Mouse (Mus musculus) urinary bladder, postnatal 14 days (tissue): ENCODE data around the gene Shroom1.

Experiments used
- DNase-seq: peaks from one replicate; pipeline ENCODE4 v3.0.0; 2021; ENCODE audit warnings: low spot score

Gene Shroom1

GRCm38 (mm10) chr11:53516775-53517627 is 60.0 kb downstream of the Shroom1 start:
- DNase-seq = no peak
